Mouse (Mus musculus) spleen, adult 2 months (tissue): Measurements from ENCODE around the gene Nemp1.

ENCODE experiments used
- CTCF ChIP-seq: fragments of 200-500 bp; IDR thresholded peaks from 2 replicates; pipeline ENCODE4 v1.5.1; 2011; ENCODE audit warnings: mild to moderate bottlenecking, inconsistent platforms; ENCODE audit not compliant: insufficient read depth, insufficient read length, insufficient replicate concordance; ENCODE audit errors: extremely low read depth
- POLR2A ChIP-seq: fragments of 200-500 bp; IDR thresholded peaks from 2 replicates; pipeline ENCODE4 v1.6.1; 2011; ENCODE audit warnings: low read depth, low read length, inconsistent platforms

GRCm38 (mm10) chr10:127721671-127722418 lies 55.1 kb downstream of the Nemp1 start:
- no peak for TF ChIP-seq CTCF
- TF ChIP-seq POLR2A: no peak
